Mouse (Mus musculus): Measurements from ENCODE around the gene 1110051M20Rik.

- no peak for TF ChIP-seq CTCF (IDR thresholded peaks at IDR 0.05; ENCODE audit: low read depth, low read length)
- no peak for TF ChIP-seq TAL1 (conservative IDR thresholded peaks at IDR 0.05; ENCODE audit: low read depth, low read length)
These were observed 23.1 kb upstream of the 1110051M20Rik start for GRCm38 (mm10) chr2:91467613-91468012.
